Mouse (Mus musculus) G1E-ER4 (cell line): Measurements from ENCODE around the gene Tex44. TPM values are rescaled to one million over a fixed set of nuclear protein-coding genes. Genes with fewer than 3 reads are reported as not detected.

Experiments
- GATA1 ChIP-seq: IDR thresholded peaks from one replicate; pipeline ENCODE4 v1.8.0; 2012; ENCODE audit warnings: low read length, inconsistent platforms
- polyA plus RNA-seq: library from polyadenylated mRNA; stranded (reverse); fragments of >175 nt; gene quantifications from 2 replicates; pipeline ENCODE4 v1.2.3, GENCODE M21; 2012

The Tex44 gene
- not detected in 2 replicates for polyA plus RNA-seq

GRCm38 (mm10) chr1:86426128-86426527 is at the start of gene Tex44, which contains the start of gene Nmur1:
Gene Tex44, plus strand, starts transcription at chr1:86426329.
Gene Nmur1, minus strand, starts transcription at chr1:86426228.
- TF ChIP-seq GATA1 = no peak

DNA sequence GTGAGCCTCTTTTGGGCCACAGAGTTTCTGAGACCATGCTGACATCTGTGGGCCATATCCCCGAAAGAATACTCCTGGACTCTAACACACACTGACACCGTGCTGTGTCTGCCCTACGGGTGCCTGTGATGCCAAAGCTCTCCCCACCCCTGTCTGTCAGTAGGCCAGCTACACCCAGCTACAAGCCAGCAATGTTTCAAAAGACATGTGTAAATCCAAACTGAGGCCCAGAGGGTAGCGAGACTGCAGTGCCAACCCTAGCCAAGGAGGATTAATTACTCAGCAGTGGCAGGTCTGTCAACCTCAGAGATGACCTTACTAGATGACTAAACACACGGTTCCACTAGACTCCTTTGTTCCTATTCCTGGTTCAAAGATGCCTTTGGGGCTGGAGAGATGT is 49.8 kb upstream of the Tex44 start:
- no peak for TF ChIP-seq GATA1

DNA sequence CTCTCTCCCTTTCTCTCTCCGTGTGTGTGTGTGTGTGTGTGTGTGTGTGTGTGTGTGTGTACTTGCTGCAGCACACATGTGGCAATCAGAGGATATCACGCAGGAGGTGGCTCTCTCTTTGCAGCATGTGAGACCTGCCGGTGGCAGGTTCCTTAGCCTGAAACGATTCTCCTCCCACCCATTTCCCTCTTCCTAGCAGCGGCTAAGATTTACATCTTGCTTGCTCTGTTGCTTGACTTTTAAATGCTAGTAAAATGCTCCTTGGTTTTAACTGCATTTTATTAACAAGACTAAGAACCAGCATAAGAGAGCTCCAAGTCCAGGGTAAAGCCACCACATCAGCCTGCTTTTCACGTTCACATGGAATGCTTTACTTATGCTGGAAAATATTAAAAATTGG is 47.5 kb upstream of the Tex44 start:
- no peak for TF ChIP-seq GATA1

DNA sequence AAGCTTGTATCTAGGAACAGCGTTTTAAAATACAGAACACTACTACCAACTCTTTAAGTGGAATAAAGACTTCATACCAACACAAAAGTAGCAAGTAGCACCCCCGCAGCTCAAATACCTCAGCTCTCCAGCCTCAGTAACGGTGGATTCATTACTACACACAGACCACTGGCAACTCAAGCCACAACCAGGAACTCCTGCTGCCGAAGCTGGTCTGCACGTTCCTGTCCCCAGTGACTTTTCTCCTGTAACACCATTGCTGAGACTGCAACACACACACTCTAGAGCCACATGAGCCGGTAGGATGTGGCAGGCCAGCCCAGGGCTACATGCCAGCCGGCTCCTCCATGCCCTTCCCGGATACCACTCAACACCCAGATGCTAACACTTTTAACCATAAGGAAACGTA is 47.0 kb upstream of the Tex44 start:
- no peak for TF ChIP-seq GATA1

GRCm38 (mm10) chr1:86381027-86381426 is 45.1 kb upstream of the Tex44 start:
- TF ChIP-seq GATA1 = no peak

- TF ChIP-seq GATA1 = no peak
These were observed 36.9 kb upstream of the Tex44 start for GRCm38 (mm10) chr1:86389230-86389629.

- no peak for TF ChIP-seq GATA1
These were observed 34.7 kb upstream of the Tex44 start for GRCm38 (mm10) chr1:86391425-86391824.

DNA sequence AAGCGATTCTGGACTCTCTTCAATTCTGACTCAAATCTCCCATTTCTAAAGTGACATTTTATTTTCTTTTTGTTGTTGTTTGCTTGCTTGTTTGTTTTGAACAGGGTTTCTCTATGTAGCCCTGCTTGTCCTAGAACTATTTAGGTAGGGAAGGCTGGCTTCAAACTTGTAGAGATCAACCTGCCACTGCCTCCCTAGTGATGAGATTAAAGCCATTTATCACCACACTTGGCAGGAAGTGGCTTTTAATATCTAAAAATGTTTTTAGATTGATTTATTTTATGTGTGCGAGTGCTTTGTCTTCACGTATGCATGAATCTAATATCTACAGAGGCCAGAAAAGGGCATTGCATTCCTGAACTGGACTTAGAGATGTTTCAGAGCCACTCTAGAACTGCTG is 32.9 kb upstream of the Tex44 start:
- no peak for TF ChIP-seq GATA1

DNA sequence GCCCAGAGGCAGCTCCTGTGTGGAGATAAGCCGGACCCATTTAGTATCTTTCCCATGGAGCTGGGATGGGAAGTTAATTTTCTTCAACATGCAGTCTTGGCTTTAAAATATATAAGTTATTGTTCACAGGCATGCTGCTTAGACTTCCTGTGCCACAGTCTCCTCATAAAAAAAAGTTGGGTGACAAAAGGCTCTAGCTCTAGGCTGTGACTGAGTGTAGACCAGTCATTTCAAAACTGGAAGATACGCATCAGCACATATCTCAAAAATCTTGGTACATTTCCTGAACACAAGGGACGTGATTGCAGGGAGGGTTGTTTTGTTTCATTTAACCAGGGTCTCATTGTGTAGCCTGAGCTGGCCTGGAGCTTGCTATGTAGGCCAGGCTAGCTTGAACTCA is 31.9 kb upstream of the Tex44 start:
- TF ChIP-seq GATA1 = no peak

- TF ChIP-seq GATA1 = no peak
These were observed 30.2 kb upstream of the Tex44 start for GRCm38 (mm10) chr1:86395897-86396296.

DNA sequence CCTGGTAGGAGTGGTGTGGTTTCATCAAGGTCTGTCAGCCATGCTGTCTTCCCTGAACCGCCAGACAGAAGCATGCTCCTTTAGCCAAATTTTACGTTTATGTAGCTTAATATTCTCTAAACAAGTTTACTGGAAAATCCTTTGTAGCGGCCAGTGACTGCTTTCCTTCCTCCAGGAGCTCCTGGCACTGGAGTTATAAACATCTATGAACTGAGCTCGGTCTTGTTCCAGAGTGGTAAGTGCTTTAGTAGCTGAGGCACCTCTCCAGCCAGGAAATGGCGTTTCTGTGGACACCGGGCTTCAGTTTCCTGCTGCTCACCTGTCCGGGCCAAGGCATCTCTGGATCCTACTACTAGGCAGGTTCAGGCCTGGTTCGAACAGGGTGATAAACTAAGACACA is 28.5 kb upstream of the Tex44 start:
- no peak for TF ChIP-seq GATA1

DNA sequence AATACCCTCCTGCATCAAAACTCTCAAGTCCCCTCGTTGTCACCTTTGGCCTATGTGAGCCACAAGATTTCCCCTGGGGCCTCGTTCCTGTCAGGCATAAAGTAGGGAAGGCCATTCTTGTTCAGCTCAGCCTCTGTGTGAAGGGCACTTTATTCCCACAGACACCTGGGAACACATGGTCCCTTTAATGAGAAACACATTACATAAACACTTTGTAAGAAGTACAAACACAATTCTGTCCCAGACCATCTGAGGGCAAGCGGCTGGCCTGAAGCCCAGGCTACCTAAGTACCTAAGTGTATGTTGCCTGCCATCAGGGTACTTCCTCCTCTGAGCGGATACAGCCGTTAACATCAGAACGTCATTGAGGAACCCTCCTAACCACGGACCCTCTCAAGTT is 27.9 kb upstream of the Tex44 start:
- no peak for TF ChIP-seq GATA1

DNA sequence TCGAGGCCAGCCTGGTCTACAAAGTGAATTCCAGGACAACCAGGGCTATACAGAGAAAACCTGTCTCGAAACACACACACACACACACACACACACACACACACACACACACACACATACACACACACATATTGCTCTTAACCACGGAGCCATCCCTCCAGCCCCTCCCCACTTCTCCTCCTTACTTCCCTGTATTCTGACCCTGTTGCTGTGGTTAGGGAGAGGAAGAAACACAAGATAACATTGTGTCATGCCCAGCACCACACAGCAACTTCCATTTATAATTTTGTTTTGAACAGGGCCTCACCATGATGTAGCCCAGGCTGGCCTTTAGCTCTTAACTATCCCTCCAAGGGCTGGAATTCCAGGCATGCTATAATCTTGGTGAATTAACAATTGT is 26.8 kb upstream of the Tex44 start:
- TF ChIP-seq GATA1 = no peak

DNA sequence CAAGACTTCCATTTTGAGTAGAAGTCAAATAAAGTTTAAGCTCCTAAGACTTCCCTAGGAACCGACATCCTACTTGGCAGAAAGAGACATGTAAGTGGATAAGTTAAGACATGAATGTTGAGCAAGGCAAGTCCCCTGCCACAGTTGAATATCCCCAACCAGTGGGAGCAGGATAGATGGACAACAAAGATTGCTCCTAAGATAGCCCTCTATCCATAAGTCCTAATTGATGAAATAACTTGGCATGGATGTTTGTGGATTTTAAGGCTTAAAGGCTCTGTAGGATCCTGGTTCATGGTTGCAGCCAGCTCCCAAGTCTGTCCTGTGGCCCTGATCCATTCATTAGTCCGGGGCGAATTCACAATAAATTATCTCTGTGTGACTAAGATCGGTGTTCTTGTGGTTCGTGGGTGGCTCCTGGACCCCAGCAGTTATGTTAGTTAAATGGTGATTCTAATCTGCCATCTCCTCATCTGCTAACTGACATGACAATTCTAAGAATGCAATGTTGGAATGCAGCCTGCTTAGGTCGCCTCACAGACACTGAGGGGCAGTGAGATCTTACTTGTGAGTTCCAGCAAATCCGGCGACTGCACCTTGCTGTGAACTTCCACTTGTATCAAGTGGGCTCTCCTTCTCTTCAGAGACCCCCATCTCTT is 25.9 kb upstream of the Tex44 start:
- TF ChIP-seq GATA1 = peak; percentile 9

DNA sequence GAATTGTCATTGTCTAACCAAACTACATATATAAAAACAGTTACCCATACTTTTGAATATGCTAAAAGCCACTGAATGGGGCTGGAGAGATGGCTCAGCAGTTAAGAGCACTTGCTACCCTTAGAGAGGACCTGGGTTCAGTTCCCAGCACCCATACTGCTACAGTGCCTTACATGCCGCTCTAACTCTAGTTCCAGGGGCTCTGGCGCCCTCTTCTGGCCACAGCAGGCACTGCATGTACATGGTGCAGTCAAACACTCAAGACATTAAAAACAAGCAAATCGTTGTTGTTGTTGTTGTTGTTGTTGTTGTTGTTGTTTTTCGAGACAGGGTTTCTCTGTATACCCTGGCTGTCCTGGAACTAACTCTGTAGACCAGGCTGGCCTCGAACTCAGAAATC is 21.3 kb upstream of the Tex44 start:
- TF ChIP-seq GATA1 = no peak

- TF ChIP-seq GATA1 = no peak
These were observed 19.8 kb upstream of the Tex44 start for GRCm38 (mm10) chr1:86406313-86406712.

DNA sequence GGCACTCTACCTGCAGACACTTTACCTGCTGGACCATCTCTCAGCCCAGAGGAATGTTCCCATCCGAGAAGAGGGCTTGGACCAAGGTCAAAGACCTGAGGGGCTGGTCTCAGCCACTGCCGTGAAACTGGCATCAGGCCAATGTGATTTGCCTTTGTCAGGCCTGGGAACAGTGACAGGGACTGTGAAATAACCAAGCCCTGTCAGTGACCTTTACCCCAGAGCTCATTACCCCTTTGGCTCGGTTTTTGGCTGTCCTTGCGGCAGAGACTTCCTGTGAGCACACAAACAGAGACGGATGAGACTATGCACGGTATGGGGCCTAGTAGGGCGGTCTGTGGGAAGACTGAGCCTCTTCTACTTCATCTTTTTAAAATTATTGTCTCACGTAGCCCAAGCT is 19.2 kb upstream of the Tex44 start:
- no peak for TF ChIP-seq GATA1

DNA sequence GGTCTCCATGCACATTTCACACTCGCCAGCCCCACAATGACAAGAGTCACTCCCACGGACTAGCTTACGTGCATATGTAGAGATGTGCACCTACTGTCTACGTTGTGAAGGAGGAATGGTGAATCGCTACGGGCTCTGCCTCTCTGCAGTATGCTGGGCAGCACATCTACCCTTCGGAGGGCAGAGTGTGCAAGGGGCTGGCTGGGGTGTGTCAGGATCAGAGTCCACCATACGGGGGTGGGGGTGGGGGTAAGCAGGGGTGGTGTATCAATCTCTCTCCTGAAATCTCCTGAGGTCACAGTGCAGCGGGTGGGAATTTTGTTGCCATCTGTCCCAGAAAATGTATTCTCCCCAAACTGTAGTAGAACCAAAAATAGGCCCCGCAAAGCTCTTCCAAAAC is 17.6 kb upstream of the Tex44 start:
- TF ChIP-seq GATA1 = no peak
